Mouse (Mus musculus): ENCODE measurements around the gene Arhgdib.
"Not testable (repeated sequence)": the region's sequence is repeated elsewhere in the genome, so short reads cannot be mapped to it uniquely, and the experiment has no call there.

Gene Arhgdib

DNA sequence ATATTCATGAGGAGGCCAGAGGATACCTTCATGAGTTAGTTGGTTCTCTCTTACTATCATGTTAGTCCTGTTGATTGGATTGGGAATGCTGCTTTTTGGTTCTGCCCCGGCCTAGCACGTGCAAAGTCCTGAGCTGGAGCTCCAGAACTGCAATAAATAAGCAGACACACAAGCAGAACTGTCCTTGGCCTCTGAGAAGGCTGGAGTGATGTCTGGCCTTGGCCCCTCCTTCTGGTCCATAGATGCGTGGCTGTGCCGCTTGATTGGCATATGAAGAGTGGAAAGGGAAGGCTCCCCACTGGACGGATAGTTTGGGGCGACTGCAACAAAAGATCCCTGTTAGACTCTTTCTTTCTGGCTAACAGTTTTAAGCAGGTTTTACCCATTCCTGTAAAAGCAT is 52.6 kb downstream of the Arhgdib start:
- no peak for DNase-seq (ENCODE audit: low read depth, low spot score)

DNA sequence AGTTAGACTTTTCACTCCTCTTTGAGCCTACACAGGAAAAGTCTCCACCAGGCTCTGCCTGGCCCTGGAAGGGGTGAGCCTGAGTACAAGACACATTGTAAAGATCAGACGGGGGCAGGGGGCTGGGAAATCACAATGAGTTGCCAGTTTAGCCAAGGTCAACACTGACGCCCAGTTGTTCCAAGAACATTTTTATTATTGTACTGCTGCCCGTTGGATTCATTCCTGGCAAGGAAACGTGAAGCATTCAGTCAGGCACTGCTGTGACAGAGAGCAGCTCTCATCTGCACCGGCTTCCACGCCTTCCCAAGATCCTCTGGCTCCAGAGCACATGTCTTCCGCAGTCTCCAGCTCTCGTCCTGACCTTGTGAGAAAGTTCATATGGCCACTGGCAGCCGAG is 53.8 kb downstream of the Arhgdib start:
- DNase-seq (ENCODE audit: low read depth, low spot score) = no peak

DNA sequence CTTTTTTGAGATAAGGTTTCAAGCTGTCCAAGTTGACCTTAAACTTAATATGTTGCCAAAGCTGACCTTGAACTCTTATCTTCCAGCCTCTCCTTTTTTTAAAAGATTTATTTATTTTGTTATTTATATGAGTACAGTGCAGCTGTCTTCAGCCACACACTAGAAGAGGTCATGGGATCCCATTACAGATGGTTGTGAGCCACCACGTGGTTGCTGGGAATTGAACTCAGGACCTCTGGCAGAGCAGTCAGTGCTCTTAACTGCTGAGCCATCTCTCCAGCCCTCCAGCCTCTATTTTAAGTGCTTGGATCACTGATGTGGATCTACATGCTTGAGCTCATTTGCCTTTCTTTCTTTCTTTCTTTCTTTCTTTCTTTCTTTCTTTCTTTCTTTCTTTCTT is 56.9 kb downstream of the Arhgdib start:
- DNase-seq (ENCODE audit: low read depth, low spot score) = not testable (repeated sequence)

DNA sequence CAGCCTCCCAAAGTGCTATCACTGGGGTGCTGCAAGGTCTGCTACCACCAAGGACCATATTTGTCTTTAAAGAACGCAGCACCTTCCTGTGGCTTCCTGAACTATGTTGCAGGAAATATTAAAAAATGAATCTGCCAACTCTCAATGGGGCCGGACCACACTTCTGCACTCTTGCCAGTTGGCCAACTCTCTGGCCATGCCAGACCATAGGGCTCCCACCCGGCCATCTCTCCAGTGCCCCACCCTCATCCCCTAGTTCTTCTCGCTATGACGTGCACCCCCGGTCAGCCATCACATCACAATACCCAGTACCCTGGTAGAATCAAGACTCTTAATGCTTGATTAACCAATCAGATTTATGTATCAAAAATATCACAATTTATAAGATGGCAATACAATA is 57.7 kb downstream of the Arhgdib start:
- no peak for DNase-seq (ENCODE audit: low read depth, low spot score)

DNA sequence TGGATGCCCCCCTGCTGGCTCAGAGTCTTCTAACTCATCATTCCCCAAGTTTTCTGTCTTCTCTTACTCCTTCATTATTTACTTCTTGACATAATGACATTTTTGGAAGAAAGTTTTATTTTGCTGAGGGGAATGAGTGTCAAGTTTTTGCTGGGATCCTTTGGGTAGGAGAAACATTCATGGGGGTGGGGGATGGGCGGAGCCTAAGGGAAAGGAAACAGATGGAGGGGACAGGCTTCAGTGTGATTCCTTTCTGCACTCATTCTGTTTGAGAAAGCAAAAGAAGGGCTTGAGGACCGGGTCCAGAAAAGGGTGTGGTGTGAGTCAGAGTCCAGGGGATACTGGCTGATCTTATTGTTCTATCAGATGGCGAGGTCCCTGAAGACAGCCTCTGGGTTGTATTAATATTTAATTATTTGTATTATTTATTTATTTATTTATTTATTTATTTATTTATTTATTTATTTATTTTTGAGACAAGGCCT is 58.2 kb downstream of the Arhgdib start:
- no peak for DNase-seq (ENCODE audit: low read depth, low spot score)

DNA sequence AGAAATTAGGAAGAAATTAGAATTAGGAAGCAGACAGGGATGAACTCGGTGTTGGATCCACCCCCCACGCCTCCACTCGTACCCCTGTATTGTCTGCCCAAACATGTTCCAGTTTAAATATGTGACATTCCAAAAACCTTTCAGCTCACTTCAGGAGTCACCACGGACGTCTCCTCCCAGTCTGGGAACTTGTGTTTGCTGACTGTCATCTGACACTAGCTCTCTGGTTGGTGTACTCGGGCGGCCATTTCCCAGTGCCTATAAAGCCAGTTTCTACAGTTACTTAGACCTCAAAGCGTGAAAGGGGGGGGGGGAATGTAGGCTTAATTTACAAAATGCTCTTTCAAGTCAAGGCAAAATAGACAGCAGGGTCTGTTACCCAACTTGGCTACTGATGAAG is 60.0 kb downstream of the Arhgdib start:
- no peak for DNase-seq (ENCODE audit: low read depth, low spot score)

DNA sequence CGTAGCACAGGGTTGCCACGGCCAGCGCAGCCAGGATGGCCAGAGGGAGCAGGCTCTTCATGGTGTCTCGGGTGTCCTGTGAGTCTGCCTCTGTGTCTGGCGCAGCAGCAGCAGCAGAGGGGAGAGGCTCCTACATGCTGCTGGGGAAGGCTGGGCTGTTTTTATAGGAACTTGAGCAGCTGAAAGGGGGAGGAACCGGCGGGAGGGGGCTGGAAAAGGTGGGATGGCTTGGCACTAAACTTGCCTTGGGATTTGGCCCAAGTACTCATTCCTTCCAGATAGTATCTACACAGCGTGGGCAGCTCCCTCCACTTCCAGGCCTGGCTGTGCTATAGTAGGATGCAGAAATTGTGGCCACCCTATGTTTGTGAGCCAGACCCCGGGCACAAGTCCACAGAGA is 66.0 kb downstream of the Arhgdib start, which contains the start of gene Mgp:
Gene Mgp (minus strand): TSS at position 154 of the 400 bp plus-strand sequence.
- DNase-seq (ENCODE audit: low read depth, low spot score) = no peak

DNA sequence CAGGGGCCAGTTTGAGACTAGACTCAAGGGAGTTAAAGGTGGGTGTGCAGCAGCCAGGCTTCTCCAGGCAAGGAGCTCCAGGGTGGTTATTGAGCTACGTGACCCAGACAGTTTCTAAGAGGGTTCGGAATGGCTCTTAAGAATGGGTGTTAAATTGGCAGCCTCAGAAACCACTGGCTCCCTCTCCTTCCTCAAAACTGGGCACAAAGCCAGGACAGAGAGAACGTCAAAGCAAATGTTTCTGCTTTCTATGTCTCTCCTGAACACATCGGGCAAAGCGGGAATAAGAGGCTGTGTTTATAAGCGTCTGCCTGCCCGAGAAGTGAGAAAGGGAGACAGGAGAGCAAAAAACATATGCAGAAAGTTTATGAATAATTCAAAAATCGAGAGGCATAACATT is 67.1 kb downstream of the Arhgdib start:
- DNase-seq (ENCODE audit: low read depth, low spot score) = no peak

Measured in c-Kit-negative CD71-positive TER-119-positive erythroid progenitor cells, embryonic 14.5 days (primary cell).